Mouse (Mus musculus): ENCODE data around the gene Aadacl3. TPM values are rescaled to one million over a fixed set of nuclear protein-coding genes. Genes with fewer than 3 reads are reported as not detected.

Gene Aadacl3
- polyA plus RNA-seq (2012; rRNA removed), result not detected in 2 replicates

- no peaks in the 10 kb centered on the region for H3K27me3 ChIP-seq (ENCODE audit: control insufficient read depth, insufficient read depth, low read length)
- DNase-seq, result no peak
- no peak within 1 kb of the TSS for H3K4me3 ChIP-seq (replicated peaks; ENCODE audit: insufficient read depth, low read depth, low read length)
- no peak for TF ChIP-seq CTCF (IDR thresholded peaks at IDR 0.05; ENCODE audit: borderline replicate concordance, insufficient read depth, low read depth, low read length)
- no peak for TF ChIP-seq POLR2A (IDR thresholded peaks at IDR 0.05; ENCODE audit: borderline replicate concordance, insufficient read depth, low read length)
- WGBS, result 44% methylated on average over 3 of the region's 3 CpGs
- no peak within 1 kb of the TSS for H3K27ac ChIP-seq (ENCODE audit: insufficient read depth, low read length)
- no peaks in the 10 kb centered on the region for H3K4me1 ChIP-seq (ENCODE audit: control insufficient read depth, insufficient read depth, low read length)
Measured at GRCm38 (mm10) chr4:144463656-144464055, at the start of gene Aadacl3. Aadacl3 (minus strand) TSS chr4:144463756.

- no peak for TF ChIP-seq POLR2A (IDR thresholded peaks at IDR 0.05; ENCODE audit: borderline replicate concordance, insufficient read depth, low read length)
- TF ChIP-seq CTCF (IDR thresholded peaks at IDR 0.05; ENCODE audit: borderline replicate concordance, insufficient read depth, low read depth, low read length), result no peak
- no peaks in the 10 kb centered on the region for H3K4me1 ChIP-seq (ENCODE audit: control insufficient read depth, insufficient read depth, low read length)
- H3K27me3 ChIP-seq (ENCODE audit: control insufficient read depth, insufficient read depth, low read length), result no peaks in the 10 kb centered on the region
- WGBS, result 81% methylated on average over 1 of the region's 1 CpGs
- no peak overlapping the region for H3K4me3 ChIP-seq (replicated peaks; ENCODE audit: insufficient read depth, low read depth, low read length)
- no peak overlapping the region for H3K27ac ChIP-seq (ENCODE audit: insufficient read depth, low read length)
- no peak for DNase-seq
Measured at GRCm38 (mm10) chr4:144506518-144506917, 43.0 kb upstream of the Aadacl3 start.

- DNase-seq, result no peak
- TF ChIP-seq POLR2A (IDR thresholded peaks at IDR 0.05; ENCODE audit: borderline replicate concordance, insufficient read depth, low read length), result no peak
- no peak for TF ChIP-seq CTCF (IDR thresholded peaks at IDR 0.05; ENCODE audit: borderline replicate concordance, insufficient read depth, low read depth, low read length)
- H3K27me3 ChIP-seq (ENCODE audit: control insufficient read depth, insufficient read depth, low read length), result no peaks in the 10 kb centered on the region
- H3K4me3 ChIP-seq (replicated peaks; ENCODE audit: insufficient read depth, low read depth, low read length), result no peak overlapping the region
- no peaks in the 10 kb centered on the region for H3K4me1 ChIP-seq (ENCODE audit: control insufficient read depth, insufficient read depth, low read length)
- H3K27ac ChIP-seq (ENCODE audit: insufficient read depth, low read length), result no peak overlapping the region
Measured at GRCm38 (mm10) chr4:144493331-144493730, 29.8 kb upstream of the Aadacl3 start.

- no peak for DNase-seq
- Histone ChIP-seq H3K4me1 (ENCODE audit: control insufficient read depth, insufficient read depth, low read length) (no peaks in the 10 kb centered on the region), H3K4me3 (replicated peaks; ENCODE audit: insufficient read depth, low read depth, low read length) (no peak overlapping the region), H3K27me3 (ENCODE audit: control insufficient read depth, insufficient read depth, low read length) (no peaks in the 10 kb centered on the region), H3K27ac (ENCODE audit: insufficient read depth, low read length) (no peak overlapping the region)
- no peak for TF ChIP-seq CTCF (IDR thresholded peaks at IDR 0.05; ENCODE audit: borderline replicate concordance, insufficient read depth, low read depth, low read length)
- no peak for TF ChIP-seq POLR2A (IDR thresholded peaks at IDR 0.05; ENCODE audit: borderline replicate concordance, insufficient read depth, low read length)
- WGBS, result 44% methylated on average over 1 of the region's 1 CpGs
Measured at GRCm38 (mm10) chr4:144468091-144468490, 4.5 kb upstream of the Aadacl3 start.

- Histone ChIP-seq H3K27me3 (ENCODE audit: control insufficient read depth, insufficient read depth, low read length) (no peaks in the 10 kb centered on the region), H3K4me1 (ENCODE audit: control insufficient read depth, insufficient read depth, low read length) (no peaks in the 10 kb centered on the region), H3K4me3 (replicated peaks; ENCODE audit: insufficient read depth, low read depth, low read length) (no peak overlapping the region), H3K27ac (ENCODE audit: insufficient read depth, low read length) (no peak overlapping the region)
- no peak for DNase-seq
- WGBS, result 68% methylated on average over 2 of the region's 2 CpGs
- TF ChIP-seq POLR2A (IDR thresholded peaks at IDR 0.05; ENCODE audit: borderline replicate concordance, insufficient read depth, low read length) (no peak), CTCF (IDR thresholded peaks at IDR 0.05; ENCODE audit: borderline replicate concordance, insufficient read depth, low read depth, low read length) (no peak)
Measured at GRCm38 (mm10) chr4:144465206-144465605, 1.6 kb upstream of the Aadacl3 start.

GRCm38 (mm10) chr4:144453217-144453616, 10.3 kb downstream of the Aadacl3 start, which contains the start of gene Gm9944:
Gm9944 (minus strand) TSS chr4:144453317.
- DNase-seq, result no peak
- H3K4me1 ChIP-seq (ENCODE audit: control insufficient read depth, insufficient read depth, low read length), result no peaks in the 10 kb centered on the region
- no peak within 1 kb of the TSS for H3K4me3 ChIP-seq (replicated peaks; ENCODE audit: insufficient read depth, low read depth, low read length)
- WGBS, result 50% methylated on average over 2 of the region's 2 CpGs
- no peak within 1 kb of the TSS for H3K27ac ChIP-seq (ENCODE audit: insufficient read depth, low read length)
- H3K27me3 ChIP-seq (ENCODE audit: control insufficient read depth, insufficient read depth, low read length), result no peaks in the 10 kb centered on the region
- TF ChIP-seq CTCF (IDR thresholded peaks at IDR 0.05; ENCODE audit: borderline replicate concordance, insufficient read depth, low read depth, low read length), result no peak
- no peak for TF ChIP-seq POLR2A (IDR thresholded peaks at IDR 0.05; ENCODE audit: borderline replicate concordance, insufficient read depth, low read length)

GRCm38 (mm10) chr4:144448546-144448945, 15.0 kb downstream of the Aadacl3 start:
- no peaks in the 10 kb centered on the region for H3K27me3 ChIP-seq (ENCODE audit: control insufficient read depth, insufficient read depth, low read length)
- no peak for DNase-seq
- no peak overlapping the region for H3K4me3 ChIP-seq (replicated peaks; ENCODE audit: insufficient read depth, low read depth, low read length)
- TF ChIP-seq POLR2A (IDR thresholded peaks at IDR 0.05; ENCODE audit: borderline replicate concordance, insufficient read depth, low read length), result no peak
- TF ChIP-seq CTCF (IDR thresholded peaks at IDR 0.05; ENCODE audit: borderline replicate concordance, insufficient read depth, low read depth, low read length), result no peak
- 84% methylated on average over 2 of the region's 2 CpGs for WGBS
- no peaks in the 10 kb centered on the region for H3K4me1 ChIP-seq (ENCODE audit: control insufficient read depth, insufficient read depth, low read length)
- no peak overlapping the region for H3K27ac ChIP-seq (ENCODE audit: insufficient read depth, low read length)

GRCm38 (mm10) chr4:144441582-144441981, 22.0 kb downstream of the Aadacl3 start:
- no peak overlapping the region for H3K27ac ChIP-seq (ENCODE audit: insufficient read depth, low read length)
- DNase-seq, result no peak
- H3K27me3 ChIP-seq (ENCODE audit: control insufficient read depth, insufficient read depth, low read length), result no peaks in the 10 kb centered on the region
- H3K4me1 ChIP-seq (ENCODE audit: control insufficient read depth, insufficient read depth, low read length), result no peaks in the 10 kb centered on the region
- WGBS, result 76% methylated on average over 1 of the region's 1 CpGs
- TF ChIP-seq CTCF (IDR thresholded peaks at IDR 0.05; ENCODE audit: borderline replicate concordance, insufficient read depth, low read depth, low read length), result no peak
- TF ChIP-seq POLR2A (IDR thresholded peaks at IDR 0.05; ENCODE audit: borderline replicate concordance, insufficient read depth, low read length), result no peak
- H3K4me3 ChIP-seq (replicated peaks; ENCODE audit: insufficient read depth, low read depth, low read length), result no peak overlapping the region
